Mouse (Mus musculus) embryo, embryonic 11 days (tissue): Measurements from ENCODE around the gene Tubgcp6.

Experiments
- DNase-seq: peaks from one replicate; pipeline ENCODE4 v3.0.0-alpha.2; 2015

The Tubgcp6 gene

GRCm38 (mm10) chr15:89062518-89062910, 60.4 kb downstream of the Tubgcp6 start:
- no peak for DNase-seq

- no peak for DNase-seq
Observed at GRCm38 (mm10) chr15:89061761-89062517, 61.0 kb downstream of the Tubgcp6 start.

- no peak for DNase-seq
Observed at GRCm38 (mm10) chr15:89060811-89061460, 62.0 kb downstream of the Tubgcp6 start.

GRCm38 (mm10) chr15:89060032-89060681, 62.8 kb downstream of the Tubgcp6 start:
- peak; percentile 73 for DNase-seq

GRCm38 (mm10) chr15:89059161-89059931, 63.6 kb downstream of the Tubgcp6 start, which contains the start of gene Panx2:
Gene Panx2 (plus strand): TSS chr15:89059734.
- peak; percentile 54 for DNase-seq

GRCm38 (mm10) chr15:89058736-89059135, 64.2 kb downstream of the Tubgcp6 start:
- DNase-seq, result no peak

GRCm38 (mm10) chr15:89054666-89055065, 68.2 kb downstream of the Tubgcp6 start:
- DNase-seq, result no peak
